Mouse (Mus musculus) forebrain, embryonic 16.5 days (tissue): ENCODE measurements at regions not wholly inside any gene's neighbourhood (a gene's known extent, or its start where the extent isn't known, plus 50 kb on each side); places are given as distances from the start of the nearest gene placed in this dataset.

ENCODE experiments used
- ATAC-seq: fragments of 200-750 bp; cut with Nextera tagmentation; 2 replicates; pipeline ENCODE4 v1.8.0; 2017; ENCODE audit warnings: mild to moderate bottlenecking, moderate library complexity
- H3K27ac ChIP-seq: fragments of 300-500 bp; sonication (generic); 2 replicates; pipeline ENCODE4 v1.5.1; 2014; ENCODE audit warnings: low read length, control low read depth
- H3K27me3 ChIP-seq: fragments of 300-500 bp; sonication (generic); replicated peaks from 2 replicates; pipeline ENCODE4 v1.6.1; 2014; ENCODE audit warnings: low read length; ENCODE audit not compliant: control insufficient read depth, insufficient read depth
- H3K36me3 ChIP-seq: fragments of 300-500 bp; sonication (generic); 2 replicates; pipeline ENCODE4 v1.6.1; 2014; ENCODE audit not compliant: control insufficient read depth, insufficient read depth
- H3K4me1 ChIP-seq: fragments of 300-500 bp; sonication (generic); replicated peaks from 2 replicates; pipeline ENCODE4 v1.6.1; 2014; ENCODE audit warnings: low read length; ENCODE audit not compliant: control insufficient read depth, insufficient read depth
- H3K4me2 ChIP-seq: fragments of 300-500 bp; sonication (generic); 2 replicates; pipeline ENCODE4 v1.6.1; 2014; ENCODE audit warnings: mild to moderate bottlenecking, low read length, control low read depth
- H3K4me3 ChIP-seq: fragments of 300-500 bp; sonication (generic); replicated peaks from 2 replicates; pipeline ENCODE4 v1.5.1; 2014; ENCODE audit warnings: mild to moderate bottlenecking, low read length, control low read depth
- H3K9ac ChIP-seq: fragments of 300-500 bp; sonication (generic); replicated peaks from 2 replicates; pipeline ENCODE4 v1.6.1; 2014; ENCODE audit warnings: low read depth, low read length, control low read depth
- H3K9me3 ChIP-seq: fragments of 300-500 bp; sonication (generic); 2 replicates; pipeline ENCODE4 v1.6.1; 2016; ENCODE audit warnings: low read length; ENCODE audit not compliant: control insufficient read depth
- WGBS: fragments of 180-500 bp; shearing (Covaris S2); extraction: QIAGEN DNeasy Blood & Tissue Kit; methylation state at CpG from one replicate; pipeline ENCODE4 v1.1.7; 2014; 5-methylcytosine and 5-hydroxymethylcytosine counted together

GRCm38 (mm10) chr10:117542886-117543695 is 86.2 kb upstream of the Cpm start:
- Histone ChIP-seq H3K27ac (no peak overlapping the region), H3K4me1 (no peaks in the 10 kb centered on the region), H3K4me3 (no peak overlapping the region), H3K36me3 (no peaks in the 10 kb centered on the region), H3K27me3 (no peaks in the 10 kb centered on the region), H3K9me3 (no peaks in the 10 kb centered on the region), H3K9ac (no peak overlapping the region), H3K4me2 (no peak overlapping the region)
- 80% methylated on average over 5 of the region's 5 CpGs for WGBS
- no peak for ATAC-seq

- ATAC-seq, result no peak
- Histone ChIP-seq H3K27me3 (no peaks in the 10 kb centered on the region), H3K27ac (no peak overlapping the region), H3K4me2 (no peak overlapping the region), H3K9me3 (no peaks in the 10 kb centered on the region), H3K9ac (no peak overlapping the region), H3K36me3 (no peaks in the 10 kb centered on the region), H3K4me1 (no peaks in the 10 kb centered on the region), H3K4me3 (no peak overlapping the region)
- WGBS, result 86% methylated on average over 5 of the region's 5 CpGs
Measured at GRCm38 (mm10) chr10:117542351-117542750, 86.9 kb upstream of the Cpm start.

GRCm38 (mm10) chr10:117541487-117541886 is 87.8 kb upstream of the Cpm start:
- Histone ChIP-seq H3K9ac (no peak overlapping the region), H3K27me3 (no peaks in the 10 kb centered on the region), H3K4me1 (no peaks in the 10 kb centered on the region), H3K36me3 (no peaks in the 10 kb centered on the region), H3K4me2 (no peak overlapping the region), H3K27ac (no peak overlapping the region), H3K4me3 (no peak overlapping the region), H3K9me3 (no peaks in the 10 kb centered on the region)
- ATAC-seq, result no peak
- 49% methylated on average over 2 of the region's 2 CpGs for WGBS

GRCm38 (mm10) chr10:117540747-117541398 is 88.4 kb upstream of the Cpm start:
- no peak for ATAC-seq
- no peaks in the 10 kb centered on the region for H3K36me3 ChIP-seq

GRCm38 (mm10) chr10:117540112-117540594 is 89.1 kb upstream of the Cpm start:
- no peak for ATAC-seq
- no peak overlapping the region for H3K9ac ChIP-seq
- H3K9me3 ChIP-seq, result no peaks in the 10 kb centered on the region
- no peak overlapping the region for H3K27ac ChIP-seq
- H3K27me3 ChIP-seq, result no peaks in the 10 kb centered on the region
- no peak overlapping the region for H3K4me3 ChIP-seq
- H3K4me2 ChIP-seq, result no peak overlapping the region
- H3K36me3 ChIP-seq, result no peaks in the 10 kb centered on the region
- no peaks in the 10 kb centered on the region for H3K4me1 ChIP-seq
- WGBS, result 89% methylated on average over 2 of the region's 2 CpGs

More at GRCm38 (mm10) chr10:117540747-117541398, 88.4 kb upstream of the Cpm start:
- Histone ChIP-seq H3K9ac (no peak overlapping the region), H3K4me2 (no peak overlapping the region), H3K4me3 (no peak overlapping the region), H3K4me1 (no peaks in the 10 kb centered on the region), H3K9me3 (no peaks in the 10 kb centered on the region), H3K27ac (no peak overlapping the region), H3K27me3 (no peaks in the 10 kb centered on the region)
- WGBS, result 87% methylated on average over 2 of the region's 2 CpGs

GRCm38 (mm10) chr10:117539532-117539931 is 89.8 kb upstream of the Cpm start:
- Histone ChIP-seq H3K4me3 (no peak overlapping the region), H3K9me3 (no peaks in the 10 kb centered on the region), H3K36me3 (no peaks in the 10 kb centered on the region), H3K4me1 (no peaks in the 10 kb centered on the region), H3K27ac (no peak overlapping the region), H3K9ac (no peak overlapping the region), H3K27me3 (no peaks in the 10 kb centered on the region), H3K4me2 (no peak overlapping the region)
- 73% methylated on average over 1 of the region's 1 CpGs for WGBS
- no peak for ATAC-seq

GRCm38 (mm10) chr10:117538725-117539124 is 90.6 kb upstream of the Cpm start:
- Histone ChIP-seq H3K27me3 (no peaks in the 10 kb centered on the region), H3K9ac (no peak overlapping the region), H3K27ac (no peak overlapping the region), H3K4me2 (no peak overlapping the region), H3K4me1 (no peaks in the 10 kb centered on the region), H3K9me3 (no peaks in the 10 kb centered on the region), H3K36me3 (no peaks in the 10 kb centered on the region), H3K4me3 (no peak overlapping the region)
- ATAC-seq, result no peak
- 87% methylated on average over 5 of the region's 5 CpGs for WGBS

- H3K4me1 ChIP-seq, result no peaks in the 10 kb centered on the region
- no peak overlapping the region for H3K9ac ChIP-seq
Measured at GRCm38 (mm10) chr10:117536769-117537599, 92.3 kb upstream of the Cpm start.

GRCm38 (mm10) chr10:117535843-117536242 is 93.5 kb upstream of the Cpm start:
- no peak overlapping the region for H3K4me3 ChIP-seq
- 86% methylated on average over 4 of the region's 4 CpGs for WGBS

More at GRCm38 (mm10) chr10:117536769-117537599, 92.3 kb upstream of the Cpm start:
- Histone ChIP-seq H3K36me3 (no peaks in the 10 kb centered on the region), H3K27me3 (no peaks in the 10 kb centered on the region), H3K4me3 (no peak overlapping the region), H3K4me2 (no peak overlapping the region), H3K9me3 (no peaks in the 10 kb centered on the region), H3K27ac (no peak overlapping the region)
- WGBS, result 96% methylated on average over 15 of the region's 15 CpGs
- ATAC-seq, result no peak

More at GRCm38 (mm10) chr10:117535843-117536242, 93.5 kb upstream of the Cpm start:
- Histone ChIP-seq H3K27me3 (no peaks in the 10 kb centered on the region), H3K9me3 (no peaks in the 10 kb centered on the region), H3K27ac (no peak overlapping the region), H3K9ac (no peak overlapping the region), H3K36me3 (no peaks in the 10 kb centered on the region), H3K4me2 (no peak overlapping the region), H3K4me1 (no peaks in the 10 kb centered on the region)
- no peak for ATAC-seq
